Mouse (Mus musculus) lung, embryonic 14.5 days (tissue): ENCODE results near the gene Frat1. TPM values are rescaled to one million over a fixed set of nuclear protein-coding genes. Genes with fewer than 3 reads are reported as not detected.

Source experiments
- ATAC-seq: fragments of 200-750 bp; cut with Nextera tagmentation; 2 replicates; pipeline ENCODE4 v1.8.0; 2017; ENCODE audit warnings: mild to moderate bottlenecking, moderate TSS enrichment, moderate library complexity; ENCODE audit not compliant: insufficient read depth
- DNase-seq: peaks from one replicate; pipeline ENCODE4 v3.0.0-alpha.2; 2015
- H3K27ac ChIP-seq: fragments of 300-500 bp; sonication (generic); 2 replicates; pipeline ENCODE4 v1.5.1; 2014; ENCODE audit warnings: low read depth, mild to moderate bottlenecking, moderate library complexity
- H3K27me3 ChIP-seq: fragments of 300-500 bp; sonication (generic); 2 replicates; pipeline ENCODE4 v1.6.1; 2014; ENCODE audit warnings: low read length, control low read depth; ENCODE audit not compliant: insufficient read depth
- H3K36me3 ChIP-seq: fragments of 300-500 bp; sonication (generic); 2 replicates; pipeline ENCODE4 v1.6.1; 2014; ENCODE audit warnings: control low read depth; ENCODE audit not compliant: insufficient read depth
- H3K4me1 ChIP-seq: fragments of 300-500 bp; sonication (generic); 2 replicates; pipeline ENCODE4 v1.6.1; 2014; ENCODE audit warnings: antibody characterized with exemption, control low read depth; ENCODE audit not compliant: insufficient read depth
- H3K4me2 ChIP-seq: fragments of 300-500 bp; sonication (generic); 2 replicates; pipeline ENCODE4 v1.6.1; 2014; ENCODE audit warnings: mild to moderate bottlenecking
- H3K4me3 ChIP-seq: fragments of 300-500 bp; sonication (generic); 2 replicates; pipeline ENCODE4 v1.5.1; 2014; ENCODE audit warnings: low read depth, low read length
- H3K9ac ChIP-seq: fragments of 300-500 bp; sonication (generic); 2 replicates; pipeline ENCODE4 v1.6.1; 2014
- H3K9me3 ChIP-seq: fragments of 300-500 bp; sonication (generic); 2 replicates; pipeline ENCODE4 v1.6.1; 2016; ENCODE audit warnings: low read depth, low read length, control low read depth
- CTCF ChIP-seq: IDR thresholded peaks from 2 replicates; pipeline ENCODE4 v1.5.1; 2016; ENCODE audit warnings: antibody characterized with exemption, low read depth
- WGBS: fragments of 180-500 bp; shearing (Covaris S2); extraction: QIAGEN DNeasy Blood & Tissue Kit; methylation state at CpG from one replicate; pipeline ENCODE4 v1.1.7; 2014; 5-methylcytosine and 5-hydroxymethylcytosine counted together
- polyA plus RNA-seq: library from polyadenylated mRNA; unstranded; fragments of >200 nt; fragmentation: Nextera tagmentation; extraction: Ambion mirVana; gene quantifications from 2 replicates; pipeline ENCODE4 v1.2.1, GENCODE M21; 2014

Gene Frat1
- polyA plus RNA-seq, 1 experiment from 2014 or later, result 4.4 TPM

DNA sequence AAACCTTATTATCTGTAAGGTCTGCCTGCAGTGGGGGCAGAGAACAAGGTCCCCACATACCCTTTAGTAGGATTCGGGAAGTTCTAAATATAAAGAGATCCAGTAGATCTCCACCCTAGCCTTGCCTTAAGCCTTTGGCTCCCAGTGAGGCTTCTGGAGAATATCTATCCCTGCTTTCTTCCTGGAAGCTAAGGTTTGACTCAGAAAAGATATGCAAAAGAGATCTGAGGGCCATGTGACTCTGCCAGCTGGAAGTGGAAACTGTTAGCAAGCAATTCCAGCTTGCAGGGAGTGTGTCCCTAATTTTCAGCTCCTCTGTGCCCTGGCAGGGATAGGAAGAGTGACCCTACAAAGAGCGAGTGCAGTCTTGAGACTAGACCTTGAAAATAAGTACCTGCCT lies 42.5 kb downstream of the Frat1 start:
- Histone ChIP-seq H3K4me3 (no peak overlapping the region), H3K36me3 (peaks cover 82% of the 10 kb centered on the region), H3K4me2 (no peak overlapping the region), H3K27me3 (no peaks in the 10 kb centered on the region), H3K9ac (no peak overlapping the region), H3K9me3 (no peaks in the 10 kb centered on the region), H3K27ac (no peak overlapping the region), H3K4me1 (no peaks in the 10 kb centered on the region)
- ATAC-seq, result no peak
- WGBS, result 94% methylated on average over 2 of the region's 2 CpGs
- no peak for DNase-seq
- TF ChIP-seq CTCF, result no peak

DNA sequence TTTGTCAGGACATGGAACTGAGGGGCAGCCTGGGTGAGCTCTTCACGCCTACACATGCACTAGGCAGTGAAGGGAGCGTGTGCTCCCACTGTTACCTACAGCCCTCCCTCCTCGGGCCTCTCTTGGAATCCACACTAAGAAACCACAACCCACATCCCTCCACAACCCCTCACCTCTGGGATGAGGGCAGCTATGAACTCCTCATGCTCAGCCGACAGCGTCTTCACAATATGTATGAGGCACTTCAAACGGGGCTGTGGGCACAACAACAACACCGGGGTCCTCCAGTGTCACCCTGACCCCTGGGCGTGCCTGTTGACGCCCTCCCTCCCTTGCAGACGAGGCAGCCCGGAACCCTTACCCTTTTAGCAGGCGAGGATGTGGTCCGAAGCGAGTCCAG lies 44.6 kb downstream of the Frat1 start:
- Histone ChIP-seq H3K4me1 (no peaks in the 10 kb centered on the region), H3K27me3 (no peaks in the 10 kb centered on the region), H3K9me3 (no peaks in the 10 kb centered on the region), H3K36me3 (peaks cover 76% of the 10 kb centered on the region), H3K4me3 (no peak overlapping the region), H3K4me2 (no peak overlapping the region), H3K9ac (no peak overlapping the region), H3K27ac (no peak overlapping the region)
- 89% methylated on average over 14 of the region's 14 CpGs for WGBS
- DNase-seq (no peak), ATAC-seq (no peak)
- TF ChIP-seq CTCF, result no peak

DNA sequence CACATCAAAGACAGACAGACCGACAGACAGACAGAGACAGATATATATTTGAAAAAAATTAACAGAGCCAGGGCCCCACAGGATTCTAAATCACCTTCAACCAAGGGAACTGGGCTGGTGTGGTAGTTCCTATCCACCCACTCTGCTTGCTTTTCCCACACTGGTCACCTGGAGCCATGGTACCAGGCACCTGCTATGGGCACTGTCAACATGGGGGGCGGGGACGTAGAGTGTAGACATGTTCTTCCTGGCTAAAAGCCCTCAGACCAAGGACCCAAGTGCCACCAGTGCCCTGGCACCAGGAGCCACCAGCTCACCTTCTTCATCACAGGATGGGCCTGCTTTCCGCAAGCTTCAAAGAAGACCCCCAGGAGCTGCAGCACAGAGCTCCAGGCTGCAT lies 52.1 kb downstream of the Frat1 start:
- Histone ChIP-seq H3K4me3 (no peak overlapping the region), H3K9ac (no peak overlapping the region), H3K4me2 (no peak overlapping the region), H3K9me3 (no peaks in the 10 kb centered on the region), H3K27me3 (no peaks in the 10 kb centered on the region), H3K27ac (no peak overlapping the region), H3K36me3 (peaks cover 79% of the 10 kb centered on the region), H3K4me1 (no peaks in the 10 kb centered on the region)
- no peak for TF ChIP-seq CTCF
- ATAC-seq (no peak), DNase-seq (no peak)
- 95% methylated on average over 4 of the region's 4 CpGs for WGBS

Other genes starting within 250 kb of the Frat1 start
- gene Gm340, start 247.6 kb upstream of the Frat1 start, polyA plus RNA-seq, result 3.7 and 4.2 TPM in 2 replicates
- gene Slit1, start 86.3 kb upstream of the Frat1 start, polyA plus RNA-seq, result 0.08 and 0.24 TPM in 2 replicates
- gene Arhgap19, start 27.9 kb upstream of the Frat1 start, polyA plus RNA-seq, result 39.2 and 40.9 TPM in 2 replicates
- 2.4 and 2.6 TPM in 2 replicates for gene Frat2, start 18.2 kb downstream of the Frat1 start, polyA plus RNA-seq
- 13.6 and 15.6 TPM in 2 replicates for gene Rrp12, start 66.2 kb downstream of the Frat1 start, polyA plus RNA-seq
- gene Pgam1, start 82.0 kb downstream of the Frat1 start, polyA plus RNA-seq, result 662 and 692 TPM in 2 replicates
- gene Exosc1, start 103.5 kb downstream of the Frat1 start, polyA plus RNA-seq, result 84.5 and 93.0 TPM in 2 replicates
- 73.4 and 80.8 TPM in 2 replicates for gene Zdhhc16, start 103.5 kb downstream of the Frat1 start, polyA plus RNA-seq
- 35.6 and 41.7 TPM in 2 replicates for gene Mms19, start 151.2 kb downstream of the Frat1 start, polyA plus RNA-seq
- gene Ubtd1, start 151.8 kb downstream of the Frat1 start, polyA plus RNA-seq, result 13.1 TPM in 2 replicates
- 0.17 and 0.41 TPM in 2 replicates for gene Ankrd2, start 206.0 kb downstream of the Frat1 start, polyA plus RNA-seq
- 1.2 and 1.6 TPM in 2 replicates for gene Hoga1, start 215.6 kb downstream of the Frat1 start, polyA plus RNA-seq
- 0.18 TPM in 1 of 2 replicates, not detected in the other for gene 4933411K16Rik, start 222.3 kb downstream of the Frat1 start, polyA plus RNA-seq